Mouse (Mus musculus) regulatory T cell (primary cell): ENCODE results near the gene Fam13a.

Source experiments
- in situ Hi-C: fragments of 300-600 bp; cut with MboI, MseI; formaldehyde crosslinking; loops from one replicate; pipeline ENCODE4 v1.15.1; 2025; ENCODE audit warnings: high pct_unique_total_duplicates

Fam13a gene

GRCm38 (mm10) chr6:59024164-59024724, at the start of gene Fam13a:
Gene Fam13a, minus strand, starts transcription at chr6:59024549.
- in situ Hi-C loops: loop anchor here (5.0 kb wide), 1 partner anchor 153 kb away; no protein-coding TSS in a partner anchor

- in situ Hi-C loops: no loop called here
Observed at GRCm38 (mm10) chr6:59072096-59073060, 48.0 kb upstream of the Fam13a start.

GRCm38 (mm10) chr6:59071691-59072090, 47.3 kb upstream of the Fam13a start:
- in situ Hi-C loops: no loop called here

GRCm38 (mm10) chr6:59068187-59068586, 43.8 kb upstream of the Fam13a start:
- in situ Hi-C loops: no loop called here

- in situ Hi-C loops: no loop called here
Observed at GRCm38 (mm10) chr6:59064440-59064839, 40.1 kb upstream of the Fam13a start.

- in situ Hi-C loops: no loop called here
Observed at GRCm38 (mm10) chr6:59053232-59053631, 28.9 kb upstream of the Fam13a start.

- in situ Hi-C loops: no loop called here
Observed at GRCm38 (mm10) chr6:59039719-59040118, 15.4 kb upstream of the Fam13a start.

GRCm38 (mm10) chr6:59032748-59033147, 8.4 kb upstream of the Fam13a start:
- in situ Hi-C loops: no loop called here

- in situ Hi-C loops: no loop called here
Observed at GRCm38 (mm10) chr6:59031539-59031938, 7.2 kb upstream of the Fam13a start.

- in situ Hi-C loops: no loop called here
Observed at GRCm38 (mm10) chr6:59030667-59031066, 6.3 kb upstream of the Fam13a start.

- in situ Hi-C loops: no loop called here
Observed at GRCm38 (mm10) chr6:59030037-59030436, 5.7 kb upstream of the Fam13a start.

- in situ Hi-C loops: no loop called here
Observed at GRCm38 (mm10) chr6:59028871-59029270, 4.5 kb upstream of the Fam13a start.

- in situ Hi-C loops: loop anchor here (5.0 kb wide), 1 partner anchor 152 kb away; no protein-coding TSS in a partner anchor
Observed at GRCm38 (mm10) chr6:59024806-59025205, 457 bp upstream of the Fam13a start.

GRCm38 (mm10) chr6:59023455-59024163, 740 bp downstream of the Fam13a start:
- in situ Hi-C loops: loop anchor here (5.0 kb wide), 1 partner anchor 154 kb away; no protein-coding TSS in a partner anchor

GRCm38 (mm10) chr6:59022621-59023020, 1.7 kb downstream of the Fam13a start:
- in situ Hi-C loops: loop anchor here (5.0 kb wide), 1 partner anchor 155 kb away; no protein-coding TSS in a partner anchor

- in situ Hi-C loops: loop anchor here (5.0 kb wide), 1 partner anchor 157 kb away; no protein-coding TSS in a partner anchor
Observed at GRCm38 (mm10) chr6:59020346-59020745, 4.0 kb downstream of the Fam13a start.

GRCm38 (mm10) chr6:59019847-59020246, 4.5 kb downstream of the Fam13a start:
- in situ Hi-C loops: loop anchor here (5.0 kb wide), 1 partner anchor 157 kb away; no protein-coding TSS in a partner anchor

- in situ Hi-C loops: no loop called here
Observed at GRCm38 (mm10) chr6:59016336-59016832, 8.0 kb downstream of the Fam13a start.

- in situ Hi-C loops: no loop called here
Observed at GRCm38 (mm10) chr6:59014760-59015159, 9.6 kb downstream of the Fam13a start.

GRCm38 (mm10) chr6:59014088-59014759, 10.1 kb downstream of the Fam13a start:
- in situ Hi-C loops: no loop called here

- in situ Hi-C loops: no loop called here
Observed at GRCm38 (mm10) chr6:59010792-59011191, 13.6 kb downstream of the Fam13a start.
